Mouse (Mus musculus): Measurements from ENCODE around the gene Ctns. TPM values are rescaled to one million over a fixed set of nuclear protein-coding genes. Genes with fewer than 3 reads are reported as not detected.

The Ctns gene
- total RNA-seq, 2 experiments from 2014 or later = 21.1 to 22.1 TPM

GRCm38 (mm10) chr11:73198190-73198589 is 652 bp downstream of the Ctns start:
- no peak for DNase-seq (ENCODE audit: low spot score in 2 of 2)

GRCm38 (mm10) chr11:73194444-73194843 is 4.4 kb downstream of the Ctns start:
- no peak for DNase-seq (ENCODE audit: low spot score in 2 of 2)

GRCm38 (mm10) chr11:73193047-73193446 is 5.8 kb downstream of the Ctns start:
- DNase-seq (ENCODE audit: low spot score in 2 of 2) = peak in 1 of 2 experiments; percentile 38

GRCm38 (mm10) chr11:73187231-73187630 is 11.6 kb downstream of the Ctns start:
- no peak for DNase-seq (ENCODE audit: low spot score in 2 of 2)

- no peak for DNase-seq (ENCODE audit: low spot score in 2 of 2)
These were observed 12.8 kb downstream of the Ctns start for GRCm38 (mm10) chr11:73185872-73186615.

GRCm38 (mm10) chr11:73177895-73178294 is 20.9 kb downstream of the Ctns start:
- DNase-seq (ENCODE audit: low spot score in 2 of 2) = no peak

- DNase-seq (ENCODE audit: low spot score in 2 of 2) = no peak
These were observed 21.4 kb downstream of the Ctns start for GRCm38 (mm10) chr11:73177509-73177875.

- peak; percentile 93 to 97 for DNase-seq (ENCODE audit: low spot score in 2 of 2)
These were observed 22.0 kb downstream of the Ctns start, which contains the start of the genes Emc6 and Tax1bp3 for GRCm38 (mm10) chr11:73176608-73177508. TSS of gene Emc6 (minus strand) at chr11:73177037. TSS of gene Tax1bp3 (plus strand) at chr11:73177083.

- peak in 1 of 2 experiments; percentile 25 for DNase-seq (ENCODE audit: low spot score in 2 of 2)
These were observed 22.7 kb downstream of the Ctns start for GRCm38 (mm10) chr11:73176186-73176585.

GRCm38 (mm10) chr11:73175612-73176011 is 23.2 kb downstream of the Ctns start:
- DNase-seq (ENCODE audit: low spot score in 2 of 2) = no peak

- DNase-seq (ENCODE audit: low spot score in 2 of 2) = no peak
These were observed 26.7 kb downstream of the Ctns start for GRCm38 (mm10) chr11:73172186-73172585.

- peak; percentile 45 to 82 for DNase-seq (ENCODE audit: low spot score in 2 of 2)
These were observed 29.6 kb downstream of the Ctns start for GRCm38 (mm10) chr11:73169231-73169630.

- DNase-seq (ENCODE audit: low spot score in 2 of 2) = no peak
These were observed 30.3 kb downstream of the Ctns start for GRCm38 (mm10) chr11:73168576-73168975.

GRCm38 (mm10) chr11:73168071-73168470 is 30.8 kb downstream of the Ctns start:
- no peak for DNase-seq (ENCODE audit: low spot score in 2 of 2)

- no peak for DNase-seq (ENCODE audit: low spot score in 2 of 2)
These were observed 36.6 kb downstream of the Ctns start for GRCm38 (mm10) chr11:73162284-73162683.

GRCm38 (mm10) chr11:73161616-73162015 is 37.2 kb downstream of the Ctns start:
- DNase-seq (ENCODE audit: low spot score in 2 of 2) = no peak

- no peak for DNase-seq (ENCODE audit: low spot score in 2 of 2)
These were observed 38.0 kb downstream of the Ctns start for GRCm38 (mm10) chr11:73160811-73161200.

GRCm38 (mm10) chr11:73159957-73160810 is 38.7 kb downstream of the Ctns start, which contains the start of gene P2rx5:
TSS of gene P2rx5 (plus strand) at chr11:73160421.
- no peak for DNase-seq (ENCODE audit: low spot score in 2 of 2)

GRCm38 (mm10) chr11:73155071-73155470 is 43.8 kb downstream of the Ctns start:
- peak; percentile 33 to 61 for DNase-seq (ENCODE audit: low spot score in 2 of 2)

- no peak for DNase-seq (ENCODE audit: low spot score in 2 of 2)
These were observed 50.6 kb downstream of the Ctns start for GRCm38 (mm10) chr11:73148209-73148608.

GRCm38 (mm10) chr11:73146975-73147365 is 51.9 kb downstream of the Ctns start:
- no peak for DNase-seq (ENCODE audit: low spot score in 2 of 2)

Measured in layer of hippocampus, adult 18-20 months (tissue).